Mouse (Mus musculus): ENCODE measurements at regions not wholly inside any gene's neighbourhood (a gene's known extent, or its start where the extent isn't known, plus 50 kb on each side); places are given as distances from the start of the nearest gene placed in this dataset.

GRCm38 (mm10) chr12:79944090-79944489, 168.7 kb downstream of the Zfp36l1 start:
- TF ChIP-seq GABPA (IDR thresholded peaks at IDR 0.05; ENCODE audit: low read depth, low read length) (no peak), MYC (IDR thresholded peaks at IDR 0.05; ENCODE audit: low read depth, low read length) (no peak), POLR2A (IDR thresholded peaks at IDR 0.05; ENCODE audit: control insufficient read depth in 1 of 2, insufficient read depth in 1 of 2, low read depth in 1 of 2, low read length in 2 of 2, poor library complexity in 1 of 2) (no peak), ETS1 (IDR thresholded peaks at IDR 0.05; ENCODE audit: low read depth, low read length) (no peak), NRF1 (IDR thresholded peaks at IDR 0.05; ENCODE audit: insufficient read depth, low read depth, low read length, poor library complexity, severe bottlenecking) (no peak), BHLHE40 (IDR thresholded peaks at IDR 0.05; ENCODE audit: borderline replicate concordance, low read depth, low read length) (no peak), CHD1 (IDR thresholded peaks at IDR 0.05; ENCODE audit: low read depth, low read length) (no peak), POLR2AphosphoS5 (IDR thresholded peaks at IDR 0.05; ENCODE audit: borderline replicate concordance, low read depth, low read length) (no peak), RCOR1 (IDR thresholded peaks at IDR 0.05; ENCODE audit: low read depth, low read length) (no peak), EP300 (IDR thresholded peaks at IDR 0.05; ENCODE audit: low read depth in 1 of 2, low read length in 2 of 2) (no peak)
